Mouse (Mus musculus): ENCODE data around the gene Fkbp5. TPM values are rescaled to one million over a fixed set of nuclear protein-coding genes. Genes with fewer than 3 reads are reported as not detected.
A peak's percentile ranks its signal among the peaks of the same experiment; 100 is the strongest.

Fkbp5 gene
- polyA plus RNA-seq, 1 experiment from 2014 or later: 12.1 TPM

GRCm38 (mm10) chr17:28528043-28528351 lies 10.7 kb upstream of the Fkbp5 start:
- Histone ChIP-seq H3K4me2 (replicated peaks; ENCODE audit: low read depth, low read length) (no peak overlapping the region), H3K4me1 (replicated peaks; ENCODE audit: control insufficient read depth, insufficient read depth, low read length) (0 out of 2 replicates have a peak, but pooled peaks cover 3% of the 10 kb centered on the region), H3K9ac (ENCODE audit: low read depth, low read length) (no peak overlapping the region), H3K27me3 (ENCODE audit: control insufficient read depth, insufficient read depth, low read length) (peaks cover 11% of the 10 kb centered on the region; the same call in 1 of the 2 replicates), H3K4me3 (ENCODE audit: low read depth, low read length) (no peak overlapping the region), H3K36me3 (ENCODE audit: control insufficient read depth, insufficient read depth, low read length) (no peaks in the 10 kb centered on the region), H3K27ac (ENCODE audit: low read depth, low read length) (no peak overlapping the region), H3K9me3 (ENCODE audit: control insufficient read depth, low read length) (no peaks in the 10 kb centered on the region)
- whole genome bisulfite sequencing: 7% methylated on average over 6 of the region's 6 CpGs
- DNase-seq (ENCODE audit: low spot score) (peak; percentile 91), ATAC-seq (ENCODE audit: low FRiP score) (no peak)

- WGBS: 47% methylated on average over 12 of the region's 12 CpGs
- no peak overlapping the region for H3K4me3 ChIP-seq (ENCODE audit: low read depth, low read length)
- 0 out of 2 replicates have a peak, but pooled peaks cover 3% of the 10 kb centered on the region for H3K4me1 ChIP-seq (replicated peaks; ENCODE audit: control insufficient read depth, insufficient read depth, low read length)
- H3K27ac ChIP-seq (ENCODE audit: low read depth, low read length): no peak overlapping the region
- DNase-seq (ENCODE audit: low spot score) (no peak), ATAC-seq (ENCODE audit: low FRiP score) (no peak)
- H3K36me3 ChIP-seq (ENCODE audit: control insufficient read depth, insufficient read depth, low read length): no peaks in the 10 kb centered on the region
- H3K27me3 ChIP-seq (ENCODE audit: control insufficient read depth, insufficient read depth, low read length): peaks cover 10% of the 10 kb centered on the region; the same call in 1 of the 2 replicates
- no peak overlapping the region for H3K9ac ChIP-seq (ENCODE audit: low read depth, low read length)
- H3K4me2 ChIP-seq (replicated peaks; ENCODE audit: low read depth, low read length): no peak overlapping the region
- no peaks in the 10 kb centered on the region for H3K9me3 ChIP-seq (ENCODE audit: control insufficient read depth, low read length)
Measured at GRCm38 (mm10) chr17:28527184-28528042, 10.1 kb upstream of the Fkbp5 start.

GRCm38 (mm10) chr17:28524831-28525430 lies 7.6 kb upstream of the Fkbp5 start:
- 77% methylated on average over 4 of the region's 4 CpGs for WGBS
- Histone ChIP-seq H3K9ac (ENCODE audit: low read depth, low read length) (no peak overlapping the region), H3K36me3 (ENCODE audit: control insufficient read depth, insufficient read depth, low read length) (no peaks in the 10 kb centered on the region), H3K9me3 (ENCODE audit: control insufficient read depth, low read length) (no peaks in the 10 kb centered on the region), H3K4me3 (ENCODE audit: low read depth, low read length) (no peak overlapping the region), H3K27ac (ENCODE audit: low read depth, low read length) (no peak overlapping the region), H3K4me2 (replicated peaks; ENCODE audit: low read depth, low read length) (no peak overlapping the region), H3K4me1 (replicated peaks; ENCODE audit: control insufficient read depth, insufficient read depth, low read length) (0 out of 2 replicates have a peak, but pooled peaks cover 3% of the 10 kb centered on the region), H3K27me3 (ENCODE audit: control insufficient read depth, insufficient read depth, low read length) (peaks cover 12% of the 10 kb centered on the region; the same call in 1 of the 2 replicates)
- ATAC-seq (ENCODE audit: low FRiP score) (no peak), DNase-seq (ENCODE audit: low spot score) (no peak)

GRCm38 (mm10) chr17:28524009-28524695 lies 6.8 kb upstream of the Fkbp5 start:
- Histone ChIP-seq H3K9me3 (ENCODE audit: control insufficient read depth, low read length) (no peaks in the 10 kb centered on the region), H3K9ac (ENCODE audit: low read depth, low read length) (no peak overlapping the region), H3K36me3 (ENCODE audit: control insufficient read depth, insufficient read depth, low read length) (no peaks in the 10 kb centered on the region), H3K4me3 (ENCODE audit: low read depth, low read length) (no peak overlapping the region), H3K27ac (ENCODE audit: low read depth, low read length) (no peak overlapping the region), H3K27me3 (ENCODE audit: control insufficient read depth, insufficient read depth, low read length) (peaks cover 12% of the 10 kb centered on the region; the same call in 1 of the 2 replicates), H3K4me1 (replicated peaks; ENCODE audit: control insufficient read depth, insufficient read depth, low read length) (0 out of 2 replicates have a peak, but pooled peaks cover 3% of the 10 kb centered on the region), H3K4me2 (replicated peaks; ENCODE audit: low read depth, low read length) (no peak overlapping the region)
- WGBS: 86% methylated on average over 23 of the region's 23 CpGs
- DNase-seq (ENCODE audit: low spot score) (no peak), ATAC-seq (ENCODE audit: low FRiP score) (no peak)

GRCm38 (mm10) chr17:28523355-28524008 lies 6.2 kb upstream of the Fkbp5 start:
- DNase-seq (ENCODE audit: low spot score): no peak
- 7% methylated on average over 28 of the region's 28 CpGs for WGBS
- Histone ChIP-seq H3K4me3 (ENCODE audit: low read depth, low read length) (peak overlapping the region; percentile 62), H3K9me3 (ENCODE audit: control insufficient read depth, low read length) (no peaks in the 10 kb centered on the region), H3K4me2 (replicated peaks; ENCODE audit: low read depth, low read length) (peak overlapping the region; percentile 89), H3K4me1 (replicated peaks; ENCODE audit: control insufficient read depth, insufficient read depth, low read length) (0 out of 2 replicates have a peak, but pooled peaks cover 3% of the 10 kb centered on the region), H3K27ac (ENCODE audit: low read depth, low read length) (0 out of 2 replicates have a peak overlapping the region, but pooled peaks have one; percentile 30), H3K36me3 (ENCODE audit: control insufficient read depth, insufficient read depth, low read length) (no peaks in the 10 kb centered on the region), H3K9ac (ENCODE audit: low read depth, low read length) (peak overlapping the region; percentile 72), H3K27me3 (ENCODE audit: control insufficient read depth, insufficient read depth, low read length) (peaks cover 15% of the 10 kb centered on the region; the same call in 1 of the 2 replicates)
- ATAC-seq (ENCODE audit: low FRiP score): no peak; the same call in 1 of the 2 replicates

- H3K4me1 ChIP-seq (replicated peaks; ENCODE audit: control insufficient read depth, insufficient read depth, low read length): 0 out of 2 replicates have a peak, but pooled peaks cover 5% of the 10 kb centered on the region
- H3K36me3 ChIP-seq (ENCODE audit: control insufficient read depth, insufficient read depth, low read length): no peaks in the 10 kb centered on the region
- peak; percentile 81 for ATAC-seq (ENCODE audit: low FRiP score)
- H3K4me2 ChIP-seq (replicated peaks; ENCODE audit: low read depth, low read length): peak overlapping the region; percentile 89
- peaks cover 15% of the 10 kb centered on the region; the same call in 1 of the 2 replicates for H3K27me3 ChIP-seq (ENCODE audit: control insufficient read depth, insufficient read depth, low read length)
- no peaks in the 10 kb centered on the region for H3K9me3 ChIP-seq (ENCODE audit: control insufficient read depth, low read length)
- under 1% methylated on average over 48 of the region's 66 CpGs for WGBS
- H3K9ac ChIP-seq (ENCODE audit: low read depth, low read length): peak overlapping the region; percentile 72
- H3K27ac ChIP-seq (ENCODE audit: low read depth, low read length): peak overlapping the region; percentile 67; the same call in 1 of the 2 replicates
- DNase-seq (ENCODE audit: low spot score): peak; percentile 89
- peak overlapping the region; percentile 62 for H3K4me3 ChIP-seq (ENCODE audit: low read depth, low read length)
Measured at GRCm38 (mm10) chr17:28522623-28523354, 5.5 kb upstream of the Fkbp5 start.

GRCm38 (mm10) chr17:28521920-28522319 lies 4.6 kb upstream of the Fkbp5 start:
- ATAC-seq (ENCODE audit: low FRiP score) (no peak), DNase-seq (ENCODE audit: low spot score) (no peak)
- no peak overlapping the region for H3K27ac ChIP-seq (ENCODE audit: low read depth, low read length)
- H3K4me2 ChIP-seq (replicated peaks; ENCODE audit: low read depth, low read length): peak overlapping the region; percentile 89
- no peaks in the 10 kb centered on the region for H3K9me3 ChIP-seq (ENCODE audit: control insufficient read depth, low read length)
- H3K4me1 ChIP-seq (replicated peaks; ENCODE audit: control insufficient read depth, insufficient read depth, low read length): 0 out of 2 replicates have a peak, but pooled peaks cover 5% of the 10 kb centered on the region
- no peaks in the 10 kb centered on the region for H3K36me3 ChIP-seq (ENCODE audit: control insufficient read depth, insufficient read depth, low read length)
- H3K9ac ChIP-seq (ENCODE audit: low read depth, low read length): no peak overlapping the region
- peaks cover 17% of the 10 kb centered on the region; the same call in 1 of the 2 replicates for H3K27me3 ChIP-seq (ENCODE audit: control insufficient read depth, insufficient read depth, low read length)
- WGBS: 46% methylated on average over 6 of the region's 6 CpGs
- no peak overlapping the region for H3K4me3 ChIP-seq (ENCODE audit: low read depth, low read length)
